Mouse (Mus musculus) hindbrain, embryonic 12.5 days (tissue): Measurements from ENCODE around the gene Slc7a11. TPM values are rescaled to one million over a fixed set of nuclear protein-coding genes. Genes with fewer than 3 reads are reported as not detected.

ENCODE experiments used
- ATAC-seq: fragments of 200-750 bp; cut with Nextera tagmentation; 2 replicates; pipeline ENCODE4 v1.8.0; 2017; ENCODE audit warnings: moderate TSS enrichment; ENCODE audit not compliant: low FRiP score
- H3K27ac ChIP-seq: fragments of 300-500 bp; sonication (generic); 2 replicates; pipeline ENCODE4 v1.5.1; 2016; ENCODE audit warnings: mild to moderate bottlenecking
- H3K27me3 ChIP-seq: fragments of 300-500 bp; sonication (generic); 2 replicates; pipeline ENCODE4 v1.6.1; 2016; ENCODE audit warnings: mild to moderate bottlenecking
- H3K36me3 ChIP-seq: fragments of 300-500 bp; sonication (generic); 2 replicates; pipeline ENCODE4 v1.6.1; 2016; ENCODE audit warnings: mild to moderate bottlenecking
- H3K4me1 ChIP-seq: fragments of 300-500 bp; sonication (generic); 2 replicates; pipeline ENCODE4 v1.6.1; 2016
- H3K4me2 ChIP-seq: fragments of 300-500 bp; sonication (generic); replicated peaks from 2 replicates; pipeline ENCODE4 v1.6.1; 2016; ENCODE audit warnings: mild to moderate bottlenecking
- H3K4me3 ChIP-seq: fragments of 300-500 bp; sonication (generic); 2 replicates; pipeline ENCODE4 v1.5.1; 2016; ENCODE audit warnings: mild to moderate bottlenecking
- H3K9ac ChIP-seq: fragments of 300-500 bp; sonication (generic); 2 replicates; pipeline ENCODE4 v1.6.1; 2016; ENCODE audit warnings: mild to moderate bottlenecking, moderate library complexity
- H3K9me3 ChIP-seq: fragments of 300-500 bp; sonication (generic); replicated peaks from 2 replicates; pipeline ENCODE4 v1.6.1; 2016; ENCODE audit warnings: mild to moderate bottlenecking
- WGBS: fragments of 180-500 bp; shearing (Covaris S2); methylation state at CpG from one replicate; pipeline ENCODE4 v1.1.7; 2016; 5-methylcytosine and 5-hydroxymethylcytosine counted together
- polyA plus RNA-seq: library from polyadenylated mRNA; unstranded; fragments of >200 nt; fragmentation: Nextera tagmentation; extraction: Ambion mirVana; gene quantifications from 2 replicates; pipeline ENCODE4 v1.2.1, GENCODE M21; 2016

Slc7a11 gene
- polyA plus RNA-seq, 1 experiment from 2014 or later: 1.3 TPM

GRCm38 (mm10) chr3:50076979-50077378 lies 366.4 kb downstream of the Slc7a11 start:
- no peak overlapping the region for H3K27ac ChIP-seq
- H3K36me3 ChIP-seq: no peaks in the 10 kb centered on the region
- no peak; the same call in 1 of the 2 replicates for ATAC-seq
- H3K27me3 ChIP-seq: no peaks in the 10 kb centered on the region
- no peak overlapping the region for H3K4me3 ChIP-seq
- H3K9ac ChIP-seq: no peak overlapping the region
- no peaks in the 10 kb centered on the region for H3K4me1 ChIP-seq
- H3K9me3 ChIP-seq: no peaks in the 10 kb centered on the region
- WGBS: 22% methylated on average over 7 of the region's 7 CpGs
- no peak overlapping the region for H3K4me2 ChIP-seq

- Histone ChIP-seq H3K36me3 (no peaks in the 10 kb centered on the region), H3K4me1 (no peaks in the 10 kb centered on the region), H3K9me3 (no peaks in the 10 kb centered on the region), H3K4me3 (no peak overlapping the region), H3K9ac (no peak overlapping the region), H3K27ac (no peak overlapping the region), H3K4me2 (no peak overlapping the region), H3K27me3 (no peaks in the 10 kb centered on the region)
- no peak for ATAC-seq
- 94% methylated on average over 4 of the region's 4 CpGs for WGBS
Observed at GRCm38 (mm10) chr3:50063396-50063795, 380.0 kb downstream of the Slc7a11 start.

- Histone ChIP-seq H3K4me1 (no peaks in the 10 kb centered on the region), H3K36me3 (no peaks in the 10 kb centered on the region), H3K9ac (no peak overlapping the region), H3K4me3 (no peak overlapping the region), H3K27ac (no peak overlapping the region), H3K27me3 (no peaks in the 10 kb centered on the region), H3K9me3 (no peaks in the 10 kb centered on the region), H3K4me2 (no peak overlapping the region)
- ATAC-seq: no peak
- 59% methylated on average over 5 of the region's 5 CpGs for WGBS
Observed at GRCm38 (mm10) chr3:50044666-50045065, 398.7 kb downstream of the Slc7a11 start.

GRCm38 (mm10) chr3:50044160-50044559 lies 399.3 kb downstream of the Slc7a11 start:
- H3K4me1 ChIP-seq: no peaks in the 10 kb centered on the region
- no peak overlapping the region for H3K4me3 ChIP-seq
- H3K9ac ChIP-seq: no peak overlapping the region
- no peaks in the 10 kb centered on the region for H3K36me3 ChIP-seq
- no peaks in the 10 kb centered on the region for H3K27me3 ChIP-seq
- no peaks in the 10 kb centered on the region for H3K9me3 ChIP-seq
- no peak overlapping the region for H3K27ac ChIP-seq
- H3K4me2 ChIP-seq: no peak overlapping the region
- no peak for ATAC-seq

GRCm38 (mm10) chr3:50041141-50041540 lies 402.3 kb downstream of the Slc7a11 start:
- WGBS: 87% methylated on average over 2 of the region's 2 CpGs
- no peaks in the 10 kb centered on the region for H3K4me1 ChIP-seq
- H3K9ac ChIP-seq: no peak overlapping the region
- no peaks in the 10 kb centered on the region for H3K27me3 ChIP-seq
- no peak for ATAC-seq
- H3K9me3 ChIP-seq: no peaks in the 10 kb centered on the region
- H3K4me3 ChIP-seq: no peak overlapping the region
- no peak overlapping the region for H3K27ac ChIP-seq
- H3K4me2 ChIP-seq: no peak overlapping the region
- H3K36me3 ChIP-seq: no peaks in the 10 kb centered on the region

GRCm38 (mm10) chr3:50035875-50036528 lies 407.4 kb downstream of the Slc7a11 start:
- 76% methylated on average over 9 of the region's 9 CpGs for WGBS
- no peak overlapping the region for H3K4me3 ChIP-seq
- no peak for ATAC-seq
- H3K4me1 ChIP-seq: no peaks in the 10 kb centered on the region
- H3K27ac ChIP-seq: no peak overlapping the region
- no peaks in the 10 kb centered on the region for H3K27me3 ChIP-seq
- no peak overlapping the region for H3K4me2 ChIP-seq
- H3K36me3 ChIP-seq: no peaks in the 10 kb centered on the region
- no peaks in the 10 kb centered on the region for H3K9me3 ChIP-seq
- no peak overlapping the region for H3K9ac ChIP-seq

- no peaks in the 10 kb centered on the region for H3K4me1 ChIP-seq
- no peaks in the 10 kb centered on the region for H3K9me3 ChIP-seq
- H3K4me2 ChIP-seq: no peak overlapping the region
- H3K27me3 ChIP-seq: no peaks in the 10 kb centered on the region
- no peaks in the 10 kb centered on the region for H3K36me3 ChIP-seq
- H3K27ac ChIP-seq: no peak overlapping the region
- no peak for ATAC-seq
- no peak overlapping the region for H3K4me3 ChIP-seq
- 93% methylated on average over 3 of the region's 3 CpGs for WGBS
- no peak overlapping the region for H3K9ac ChIP-seq
Observed at GRCm38 (mm10) chr3:50033325-50033724, 410.1 kb downstream of the Slc7a11 start.

- no peak overlapping the region for H3K4me3 ChIP-seq
- H3K27ac ChIP-seq: no peak overlapping the region
- H3K9ac ChIP-seq: no peak overlapping the region
- H3K9me3 ChIP-seq: no peaks in the 10 kb centered on the region
- H3K4me2 ChIP-seq: no peak overlapping the region
- no peaks in the 10 kb centered on the region for H3K36me3 ChIP-seq
- no peaks in the 10 kb centered on the region for H3K4me1 ChIP-seq
- no peak for ATAC-seq
- no peaks in the 10 kb centered on the region for H3K27me3 ChIP-seq
- WGBS: 48% methylated on average over 5 of the region's 5 CpGs
Observed at GRCm38 (mm10) chr3:50026039-50026438, 417.4 kb downstream of the Slc7a11 start.

GRCm38 (mm10) chr3:50014396-50014795 lies 429.0 kb downstream of the Slc7a11 start:
- WGBS: 41% methylated on average over 4 of the region's 4 CpGs

GRCm38 (mm10) chr3:50012012-50012411 lies 431.4 kb downstream of the Slc7a11 start:
- Histone ChIP-seq H3K36me3 (no peaks in the 10 kb centered on the region), H3K4me2 (no peak overlapping the region), H3K27me3 (no peaks in the 10 kb centered on the region), H3K9ac (no peak overlapping the region), H3K27ac (no peak overlapping the region), H3K9me3 (no peaks in the 10 kb centered on the region), H3K4me1 (0 out of 2 replicates have a peak, but pooled peaks cover 3% of the 10 kb centered on the region), H3K4me3 (no peak overlapping the region)
- no peak for ATAC-seq
- 66% methylated on average over 3 of the region's 3 CpGs for WGBS

More at GRCm38 (mm10) chr3:50014396-50014795, 429.0 kb downstream of the Slc7a11 start:
- ATAC-seq: 0 out of 2 replicates have a peak, but pooled peaks have one; percentile 46
- Histone ChIP-seq H3K27ac (no peak overlapping the region), H3K36me3 (no peaks in the 10 kb centered on the region), H3K9me3 (no peaks in the 10 kb centered on the region), H3K27me3 (no peaks in the 10 kb centered on the region), H3K4me1 (0 out of 2 replicates have a peak, but pooled peaks cover 3% of the 10 kb centered on the region), H3K4me2 (no peak overlapping the region), H3K4me3 (no peak overlapping the region), H3K9ac (no peak overlapping the region)

GRCm38 (mm10) chr3:50003970-50004683 lies 439.3 kb downstream of the Slc7a11 start:
- Histone ChIP-seq H3K36me3 (no peaks in the 10 kb centered on the region), H3K27ac (no peak overlapping the region), H3K27me3 (no peaks in the 10 kb centered on the region), H3K4me2 (no peak overlapping the region), H3K9ac (no peak overlapping the region), H3K4me3 (no peak overlapping the region), H3K9me3 (no peaks in the 10 kb centered on the region), H3K4me1 (no peaks in the 10 kb centered on the region)
- no peak for ATAC-seq
- WGBS: 73% methylated on average over 5 of the region's 5 CpGs

GRCm38 (mm10) chr3:50002067-50002466 lies 441.3 kb downstream of the Slc7a11 start:
- no peak for ATAC-seq
- no peak overlapping the region for H3K4me2 ChIP-seq
- no peak overlapping the region for H3K4me3 ChIP-seq
- H3K9me3 ChIP-seq: no peaks in the 10 kb centered on the region
- H3K4me1 ChIP-seq: no peaks in the 10 kb centered on the region
- H3K27ac ChIP-seq: no peak overlapping the region
- H3K27me3 ChIP-seq: no peaks in the 10 kb centered on the region
- no peaks in the 10 kb centered on the region for H3K36me3 ChIP-seq
- H3K9ac ChIP-seq: no peak overlapping the region

- no peaks in the 10 kb centered on the region for H3K27me3 ChIP-seq
- no peak overlapping the region for H3K4me2 ChIP-seq
- no peaks in the 10 kb centered on the region for H3K36me3 ChIP-seq
- 76% methylated on average over 1 of the region's 1 CpGs for WGBS
- ATAC-seq: no peak
- H3K4me1 ChIP-seq: no peaks in the 10 kb centered on the region
- no peak overlapping the region for H3K9ac ChIP-seq
- no peaks in the 10 kb centered on the region for H3K9me3 ChIP-seq
- no peak overlapping the region for H3K27ac ChIP-seq
- no peak overlapping the region for H3K4me3 ChIP-seq
Observed at GRCm38 (mm10) chr3:50001635-50002034, 441.8 kb downstream of the Slc7a11 start.
